Mouse (Mus musculus) liver, embryonic 11.5 days (tissue): ENCODE results near the gene Slc16a11. TPM values are rescaled to one million over a fixed set of nuclear protein-coding genes. Genes with fewer than 3 reads are reported as not detected.

Experiments
- ATAC-seq: fragments of 200-750 bp; cut with Nextera tagmentation; replicated peaks from 2 replicates; pipeline ENCODE4 v1.8.0; 2017; ENCODE audit warnings: moderate number of reproducible peaks, mild to moderate bottlenecking, moderate TSS enrichment, moderate library complexity; ENCODE audit not compliant: low FRiP score
- DNase-seq: peaks from one replicate; pipeline ENCODE4 v3.0.0-alpha.2; 2017; ENCODE audit warnings: low spot score
- H3K27ac ChIP-seq: fragments of 300-500 bp; sonication (generic); 2 replicates; pipeline ENCODE4 v1.5.1; 2014; ENCODE audit warnings: mild to moderate bottlenecking, low read depth, low read length, control low read depth
- H3K27me3 ChIP-seq: fragments of 300-500 bp; sonication (generic); replicated peaks from 2 replicates; pipeline ENCODE4 v1.6.1; 2014; ENCODE audit warnings: low read length, mixed read lengths; ENCODE audit not compliant: control insufficient read depth, insufficient read depth
- H3K36me3 ChIP-seq: fragments of 300-500 bp; sonication (generic); 2 replicates; pipeline ENCODE4 v1.6.1; 2014; ENCODE audit warnings: mild to moderate bottlenecking, low read length, moderate library complexity, mixed read lengths; ENCODE audit not compliant: control insufficient read depth, insufficient read depth
- H3K4me1 ChIP-seq: fragments of 300-500 bp; sonication (generic); replicated peaks from 2 replicates; pipeline ENCODE4 v1.6.1; 2014; ENCODE audit warnings: low read length, mixed read lengths; ENCODE audit not compliant: control insufficient read depth, insufficient read depth
- H3K4me2 ChIP-seq: fragments of 300-500 bp; sonication (generic); 2 replicates; pipeline ENCODE4 v1.6.1; 2014; ENCODE audit warnings: mild to moderate bottlenecking, control low read depth, moderate library complexity
- H3K4me3 ChIP-seq: fragments of 300-500 bp; sonication (generic); 2 replicates; pipeline ENCODE4 v1.5.1; 2014; ENCODE audit warnings: low read depth, low read length, control low read depth
- H3K9ac ChIP-seq: fragments of 300-500 bp; sonication (generic); 2 replicates; pipeline ENCODE4 v1.6.1; 2014; ENCODE audit warnings: low read depth, low read length, control low read depth
- H3K9me3 ChIP-seq: fragments of 300-500 bp; sonication (generic); 2 replicates; pipeline ENCODE4 v1.6.1; 2016; ENCODE audit warnings: low read length, inconsistent platforms, mixed read lengths; ENCODE audit not compliant: control insufficient read depth
- WGBS: fragments of 180-500 bp; shearing (Covaris S2); extraction: QIAGEN DNeasy Blood & Tissue Kit; methylation state at CpG from one replicate; pipeline ENCODE4 v1.1.7; 2014; 5-methylcytosine and 5-hydroxymethylcytosine counted together
- polyA plus RNA-seq: library from polyadenylated mRNA; unstranded; fragments of >200 nt; fragmentation: Nextera tagmentation; extraction: Ambion mirVana; gene quantifications from 2 replicates; pipeline ENCODE4 v1.2.1, GENCODE M21; 2014

Gene Slc16a11
- polyA plus RNA-seq, 1 experiment from 2014 or later = 0.75 TPM

DNA sequence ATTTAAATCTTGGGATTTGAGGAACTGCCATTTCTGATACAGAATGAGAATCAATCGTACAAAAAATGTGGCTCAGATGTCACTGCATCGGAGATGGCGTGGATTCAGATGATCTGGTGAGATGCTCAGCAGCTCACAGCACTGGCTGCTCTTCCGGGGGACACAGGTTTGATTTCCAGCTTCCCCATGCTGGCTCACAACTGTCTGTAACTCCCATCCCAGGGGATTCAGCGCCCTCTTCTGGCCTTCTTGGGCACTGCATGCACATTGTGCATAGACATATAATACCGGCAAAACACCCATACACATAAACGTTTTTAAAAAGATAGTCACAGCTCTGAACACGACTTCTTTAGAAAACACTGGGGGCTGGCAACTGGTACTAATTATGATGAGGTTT lies 34.9 kb upstream of the Slc16a11 start:
- H3K4me1 ChIP-seq = no peaks in the 10 kb centered on the region
- no peaks in the 10 kb centered on the region for H3K36me3 ChIP-seq
- no peak overlapping the region for H3K27ac ChIP-seq
- DNase-seq (no peak), ATAC-seq (no peak)
- H3K9ac ChIP-seq = no peak overlapping the region
- H3K27me3 ChIP-seq = no peaks in the 10 kb centered on the region
- no peaks in the 10 kb centered on the region for H3K9me3 ChIP-seq
- no peak overlapping the region for H3K4me2 ChIP-seq
- no peak overlapping the region for H3K4me3 ChIP-seq
- 68% methylated on average over 8 of the region's 8 CpGs for WGBS

DNA sequence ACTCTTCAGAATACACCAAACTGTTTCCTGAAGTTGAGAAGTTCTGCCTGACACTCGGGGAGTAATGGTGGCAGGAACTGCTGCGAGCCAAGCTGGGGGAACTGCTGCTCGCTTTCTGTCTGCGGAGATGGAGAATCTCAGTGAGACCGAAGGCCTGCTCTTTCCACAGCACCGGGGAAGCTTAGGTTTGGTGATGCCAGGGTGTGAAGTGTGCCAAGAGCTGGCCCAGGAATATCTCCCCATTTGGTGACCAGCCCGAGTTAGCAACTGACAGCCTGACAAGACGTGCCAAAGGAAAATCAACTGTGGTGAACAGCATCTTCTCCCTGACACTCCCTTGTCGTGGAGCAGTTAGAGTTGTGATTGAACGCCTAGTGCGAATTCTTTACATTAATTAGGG lies 34.2 kb upstream of the Slc16a11 start:
- Histone ChIP-seq H3K27ac (no peak overlapping the region), H3K4me1 (no peaks in the 10 kb centered on the region), H3K9ac (no peak overlapping the region), H3K4me2 (no peak overlapping the region), H3K27me3 (no peaks in the 10 kb centered on the region), H3K9me3 (no peaks in the 10 kb centered on the region), H3K36me3 (no peaks in the 10 kb centered on the region), H3K4me3 (no peak overlapping the region)
- 79% methylated on average over 11 of the region's 11 CpGs for WGBS
- DNase-seq (no peak), ATAC-seq (no peak)

DNA sequence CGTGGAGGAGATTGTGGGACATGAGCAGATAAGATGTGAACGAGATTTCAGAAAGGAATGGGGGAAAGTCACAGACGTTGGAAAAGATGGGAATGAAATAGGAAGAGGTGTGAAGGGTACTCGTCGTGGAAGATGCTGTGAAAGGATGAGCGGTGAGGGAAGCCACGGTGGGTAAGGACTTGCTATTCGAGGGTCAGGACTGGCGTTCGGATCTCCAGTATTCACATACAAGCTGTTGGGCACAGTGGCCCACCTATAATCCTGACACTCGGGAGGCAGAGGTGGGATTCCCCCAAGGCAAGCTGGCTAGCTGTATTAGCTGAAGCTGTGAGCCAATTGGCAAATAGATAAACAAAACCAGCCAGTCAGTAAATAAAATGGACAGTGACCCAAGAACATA lies 33.8 kb upstream of the Slc16a11 start:
- Histone ChIP-seq H3K36me3 (no peaks in the 10 kb centered on the region), H3K9ac (no peak overlapping the region), H3K4me2 (no peak overlapping the region), H3K27ac (no peak overlapping the region), H3K4me1 (no peaks in the 10 kb centered on the region), H3K9me3 (no peaks in the 10 kb centered on the region), H3K4me3 (no peak overlapping the region), H3K27me3 (no peaks in the 10 kb centered on the region)
- DNase-seq (no peak), ATAC-seq (no peak)
- 68% methylated on average over 11 of the region's 11 CpGs for WGBS

DNA sequence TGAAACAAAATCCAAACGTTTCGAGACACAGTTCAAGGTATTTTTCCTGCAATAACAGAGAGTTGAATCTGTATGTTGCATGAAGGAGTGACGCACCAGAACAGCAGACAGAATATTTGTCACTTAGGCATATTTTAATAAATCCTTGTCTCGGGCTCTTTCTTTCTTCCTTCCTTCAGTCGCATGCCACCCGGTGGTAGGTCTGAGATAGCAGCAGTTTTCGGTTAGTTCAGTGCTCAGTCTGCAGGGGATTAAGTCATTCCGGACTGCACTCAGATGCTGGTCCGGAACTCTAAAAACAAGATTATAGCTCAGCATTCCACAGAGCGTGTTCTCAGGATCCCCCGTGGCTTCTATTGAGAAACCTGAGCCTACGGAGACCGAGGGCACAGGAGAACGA lies 33.2 kb upstream of the Slc16a11 start:
- Histone ChIP-seq H3K4me1 (no peaks in the 10 kb centered on the region), H3K4me3 (no peak overlapping the region), H3K36me3 (no peaks in the 10 kb centered on the region), H3K4me2 (no peak overlapping the region), H3K9ac (no peak overlapping the region), H3K27me3 (no peaks in the 10 kb centered on the region), H3K27ac (no peak overlapping the region), H3K9me3 (no peaks in the 10 kb centered on the region)
- DNase-seq (no peak), ATAC-seq (no peak)
- WGBS = 42% methylated on average over 14 of the region's 14 CpGs

DNA sequence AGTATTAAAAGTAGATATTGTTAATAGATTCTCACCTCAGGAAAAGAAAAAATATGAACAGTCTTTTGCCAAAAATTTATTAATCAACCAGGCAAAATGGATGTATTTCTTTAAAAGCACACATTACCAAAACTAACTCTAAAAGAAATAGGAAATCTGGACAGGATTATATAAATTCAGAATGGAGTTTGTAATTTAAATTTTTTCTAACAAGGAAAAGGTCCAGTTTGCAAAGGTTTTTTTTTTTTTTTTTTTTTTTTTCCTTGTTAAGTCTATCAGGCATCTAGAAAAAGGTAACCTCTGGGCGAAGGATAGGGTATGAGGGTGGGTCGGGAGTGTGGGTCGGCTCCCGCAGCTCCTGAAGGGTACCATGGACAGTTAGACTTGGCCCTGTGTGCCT lies 32.1 kb upstream of the Slc16a11 start:
- DNase-seq = no peak
- Histone ChIP-seq H3K9ac (no peak overlapping the region), H3K9me3 (no peaks in the 10 kb centered on the region), H3K27me3 (no peaks in the 10 kb centered on the region), H3K36me3 (no peaks in the 10 kb centered on the region), H3K4me2 (no peak overlapping the region), H3K4me1 (no peaks in the 10 kb centered on the region), H3K27ac (no peak overlapping the region), H3K4me3 (no peak overlapping the region)
- WGBS = 81% methylated on average over 4 of the region's 4 CpGs
- ATAC-seq = no peak

DNA sequence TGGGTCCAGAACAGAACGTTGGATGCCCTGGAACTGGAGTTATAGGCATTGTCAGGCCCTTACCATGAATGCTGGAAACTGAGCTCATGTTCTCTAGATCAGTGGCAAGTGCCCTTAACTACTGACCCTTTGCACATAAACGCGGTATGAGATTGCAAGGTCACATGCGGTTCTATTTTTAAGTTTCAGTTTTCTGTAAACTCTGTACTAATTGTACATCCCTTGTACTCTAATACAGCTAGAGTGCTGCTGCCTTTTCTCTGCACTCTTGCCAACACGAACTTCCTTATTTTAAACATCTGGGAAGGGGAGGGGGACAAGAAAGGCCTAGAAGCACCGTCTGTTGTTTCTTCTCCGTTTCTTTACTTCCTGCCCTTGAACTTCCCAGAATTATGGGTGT lies 27.4 kb upstream of the Slc16a11 start:
- Histone ChIP-seq H3K27me3 (no peaks in the 10 kb centered on the region), H3K36me3 (no peaks in the 10 kb centered on the region), H3K4me1 (no peaks in the 10 kb centered on the region), H3K9ac (no peak overlapping the region), H3K4me2 (no peak overlapping the region), H3K27ac (no peak overlapping the region), H3K9me3 (no peaks in the 10 kb centered on the region), H3K4me3 (no peak overlapping the region)
- ATAC-seq (no peak), DNase-seq (no peak)
- WGBS = 56% methylated on average over 7 of the region's 7 CpGs

DNA sequence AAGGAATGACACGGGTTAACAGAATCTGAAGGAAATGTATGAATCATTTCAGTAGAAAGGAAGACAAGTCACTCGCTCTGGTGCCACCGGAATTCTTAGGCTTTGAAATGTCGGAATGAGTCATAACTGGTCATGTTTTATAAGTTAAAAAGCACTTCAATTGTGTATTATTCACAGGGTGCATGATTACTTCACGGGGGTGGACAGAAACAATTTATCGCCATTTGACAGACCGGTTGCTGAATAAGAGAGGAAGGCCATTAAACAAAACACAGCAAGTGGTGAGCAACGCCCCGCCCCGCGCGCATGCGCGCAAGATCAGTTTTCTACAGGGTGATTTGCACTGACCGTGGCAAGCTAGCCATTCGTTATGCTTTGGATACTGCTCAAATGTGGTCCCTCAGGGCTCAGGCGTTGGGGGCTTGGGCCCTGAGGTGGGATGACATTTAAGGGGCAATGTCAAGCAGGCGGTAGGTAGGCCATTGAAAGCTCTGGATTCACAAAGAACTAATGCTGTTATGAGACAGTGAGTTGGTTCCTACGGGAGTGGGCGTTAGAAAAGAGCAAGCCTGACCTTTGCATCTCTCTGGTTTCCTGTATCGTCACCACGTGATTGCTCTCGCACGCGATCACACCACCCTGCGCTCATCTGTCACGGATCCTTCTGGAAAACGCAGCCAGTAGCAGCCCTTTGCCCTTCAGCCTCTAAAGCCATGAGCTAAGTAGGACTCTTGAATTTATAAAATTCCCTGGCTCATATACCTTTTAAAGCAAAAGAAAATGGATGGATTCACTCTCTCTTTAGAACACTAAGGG lies 23.0 kb upstream of the Slc16a11 start:
- Histone ChIP-seq H3K4me2 (no peak overlapping the region), H3K4me3 (no peak overlapping the region), H3K9me3 (no peaks in the 10 kb centered on the region), H3K4me1 (no peaks in the 10 kb centered on the region), H3K27ac (no peak overlapping the region), H3K36me3 (no peaks in the 10 kb centered on the region), H3K9ac (no peak overlapping the region), H3K27me3 (no peaks in the 10 kb centered on the region)
- 84% methylated on average over 28 of the region's 28 CpGs for WGBS
- DNase-seq = no peak
- ATAC-seq = no peak

DNA sequence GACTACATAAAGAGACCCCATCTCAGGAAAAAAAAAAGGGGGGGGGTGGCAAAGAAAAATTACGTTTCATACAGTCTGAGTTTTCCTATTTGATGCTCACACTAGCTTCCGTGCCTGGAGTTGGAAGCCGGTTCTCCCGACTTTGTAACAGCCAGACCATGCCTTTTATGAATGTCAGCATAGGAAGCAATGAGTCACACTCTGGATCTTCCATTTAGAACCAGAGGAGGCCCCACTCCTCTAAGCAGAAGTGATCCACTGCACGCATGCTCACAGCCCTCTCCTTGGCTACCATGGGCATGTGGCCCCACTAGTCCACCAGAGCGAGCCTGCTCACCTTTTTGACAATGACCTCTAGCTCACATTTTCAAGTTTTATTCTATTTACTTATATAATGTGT lies 21.4 kb upstream of the Slc16a11 start:
- H3K27ac ChIP-seq = no peak overlapping the region
- no peak for DNase-seq
- no peak for ATAC-seq
- no peaks in the 10 kb centered on the region for H3K4me1 ChIP-seq
- no peaks in the 10 kb centered on the region for H3K36me3 ChIP-seq
- no peaks in the 10 kb centered on the region for H3K9me3 ChIP-seq
- H3K4me2 ChIP-seq = no peak overlapping the region
- H3K4me3 ChIP-seq = no peak overlapping the region
- WGBS = 81% methylated on average over 6 of the region's 6 CpGs
- no peaks in the 10 kb centered on the region for H3K27me3 ChIP-seq
- H3K9ac ChIP-seq = no peak overlapping the region

DNA sequence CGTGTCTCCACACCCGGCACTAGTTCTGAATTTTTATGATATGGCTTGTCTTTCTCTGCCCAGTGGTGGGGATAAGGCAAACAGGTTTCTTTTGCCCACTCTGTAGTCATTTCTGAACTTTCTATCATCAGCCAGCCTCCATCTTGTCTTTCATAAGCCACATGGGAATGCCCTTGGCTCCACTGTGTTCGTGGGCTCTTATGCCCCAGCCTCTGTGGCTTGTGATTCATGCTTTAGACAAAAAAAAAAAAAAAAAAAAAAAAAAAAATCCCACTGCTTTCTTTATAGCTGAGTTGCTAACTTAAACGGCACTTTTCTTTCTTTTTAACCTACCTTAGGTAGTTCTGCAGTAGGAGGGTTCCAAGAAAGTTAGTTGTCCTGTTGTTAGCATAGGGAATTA lies 20.4 kb upstream of the Slc16a11 start:
- H3K4me1 ChIP-seq = no peaks in the 10 kb centered on the region
- DNase-seq = no peak
- no peak overlapping the region for H3K9ac ChIP-seq
- no peaks in the 10 kb centered on the region for H3K27me3 ChIP-seq
- no peak overlapping the region for H3K27ac ChIP-seq
- H3K4me2 ChIP-seq = no peak overlapping the region
- H3K4me3 ChIP-seq = no peak overlapping the region
- no peaks in the 10 kb centered on the region for H3K36me3 ChIP-seq
- no peaks in the 10 kb centered on the region for H3K9me3 ChIP-seq
- no peak for ATAC-seq
- WGBS = 74% methylated on average over 4 of the region's 4 CpGs
